Mouse (Mus musculus) myocyte (in vitro differentiated cells): ENCODE data around the gene Pcdh11x. TPM values are rescaled to one million over a fixed set of nuclear protein-coding genes. Genes with fewer than 3 reads are reported as not detected.
"Not testable (repeated sequence)": the region's sequence is repeated elsewhere in the genome, so short reads cannot be mapped to it uniquely, and the experiment has no call there.

Experiments
- H3K27me3 ChIP-seq: one replicate; pipeline ENCODE4 v1.6.1; 2011; ENCODE audit not compliant: control insufficient read depth, insufficient read depth, insufficient read length
- H3K36me3 ChIP-seq: one replicate; pipeline ENCODE4 v1.6.1; 2011; ENCODE audit not compliant: control insufficient read depth, insufficient read depth
- H3K4me2 ChIP-seq: one replicate; pipeline ENCODE4 v1.6.1; 2011; ENCODE audit warnings: low read depth, control low read depth
- H3K4me3 ChIP-seq: one replicate; pipeline ENCODE4 v1.5.1; 2011; ENCODE audit warnings: mild to moderate bottlenecking, control low read depth, moderate library complexity
- H3K79me2 ChIP-seq: one replicate; pipeline ENCODE4 v1.6.1; 2011; ENCODE audit not compliant: control insufficient read depth, insufficient read depth
- H3ac ChIP-seq: one replicate; pipeline ENCODE4 v1.6.1; 2011; ENCODE audit not compliant: control insufficient read depth, insufficient read length
- CEBPB ChIP-seq: IDR thresholded peaks from 2 replicates; pipeline ENCODE4 v1.6.1; 2011; ENCODE audit warnings: mild to moderate bottlenecking, moderate library complexity; ENCODE audit not compliant: poor library complexity, insufficient read depth, severe bottlenecking
- E2F4 ChIP-seq: IDR thresholded peaks from one replicate; pipeline ENCODE4 v1.6.1; 2011; ENCODE audit warnings: mild to moderate bottlenecking, control low read depth, moderate library complexity; ENCODE audit not compliant: insufficient read depth
- MAX ChIP-seq: IDR thresholded peaks from one replicate; pipeline ENCODE4 v1.6.1; 2011; ENCODE audit warnings: low read depth, mild to moderate bottlenecking, control low read depth
- MYOD1 ChIP-seq, 3 experiments: IDR thresholded peaks; one replicate each; pipeline ENCODE4 v1.6.1; 2011; ENCODE audit warnings: control low read depth in 2 of 3, low read depth in 2 of 3, mild to moderate bottlenecking in 2 of 3, moderate library complexity in 1 of 3; ENCODE audit not compliant: insufficient read length in 2 of 3, control insufficient read depth in 1 of 3
- MYOG ChIP-seq, 3 experiments: IDR thresholded peaks; one replicate each; pipeline ENCODE4 v1.6.1; 2011; ENCODE audit warnings: control low read depth in 2 of 3, low read depth in 2 of 3, mild to moderate bottlenecking in 2 of 3; ENCODE audit not compliant: insufficient read length in 2 of 3, control insufficient read depth in 1 of 3, insufficient read depth in 1 of 3
- POLR2A ChIP-seq: IDR thresholded peaks from one replicate; pipeline ENCODE4 v1.6.1; 2011; ENCODE audit warnings: low read depth, mild to moderate bottlenecking, control low read depth, moderate library complexity; ENCODE audit not compliant: insufficient read length
- POLR2AphosphoS2 ChIP-seq: IDR thresholded peaks from one replicate; pipeline ENCODE4 v1.6.1; 2011; ENCODE audit warnings: low read depth, control low read depth; ENCODE audit not compliant: insufficient read length
- REST ChIP-seq: IDR thresholded peaks from one replicate; pipeline ENCODE4 v1.6.1; 2011; ENCODE audit warnings: mild to moderate bottlenecking, control low read depth, moderate library complexity; ENCODE audit not compliant: insufficient read depth, insufficient read length
- SRF ChIP-seq: IDR thresholded peaks from one replicate; pipeline ENCODE4 v1.6.1; 2011; ENCODE audit warnings: low read depth; ENCODE audit not compliant: control insufficient read depth, insufficient read length
- TCF12 ChIP-seq: IDR thresholded peaks from one replicate; pipeline ENCODE4 v1.6.1; 2011; ENCODE audit warnings: mild to moderate bottlenecking, control low read depth; ENCODE audit not compliant: poor library complexity, insufficient read depth, severe bottlenecking
- TCF3 ChIP-seq: IDR thresholded peaks from one replicate; pipeline ENCODE4 v1.6.1; 2011; ENCODE audit warnings: low read depth, control low read depth; ENCODE audit not compliant: insufficient read length
- USF1 ChIP-seq: IDR thresholded peaks from one replicate; pipeline ENCODE4 v1.6.1; 2011; ENCODE audit warnings: low read depth, mild to moderate bottlenecking, control low read depth, moderate library complexity
- polyA plus RNA-seq: library from polyadenylated mRNA; unstranded; fragments of >200 nt; fragmentation: generic; extraction: Trizol; gene quantifications from one replicate; pipeline ENCODE4 v1.2.1, GENCODE M21; 2012; ENCODE audit warnings: missing spikeins

The Pcdh11x gene
- polyA plus RNA-seq, 1 experiment: not detected

GRCm38 (mm10) chrX:120486428-120486827 lies 196.4 kb downstream of the Pcdh11x start:
- H3K27me3 ChIP-seq: no peaks in the 10 kb centered on the region
- H3K4me3 ChIP-seq: no peak overlapping the region
- no peak overlapping the region for H3ac ChIP-seq
- H3K4me2 ChIP-seq: no peak overlapping the region
- H3K79me2 ChIP-seq: no peaks in the 10 kb centered on the region
- TF ChIP-seq MYOD1 (IDR thresholded peaks at IDR 0.05; ENCODE audit: control insufficient read depth in 1 of 3, insufficient read length in 2 of 3, low read depth in 2 of 3) (no peak), REST (no peak), TCF3 (no peak), MYOG (IDR thresholded peaks at IDR 0.05; ENCODE audit: control insufficient read depth in 1 of 3, insufficient read depth in 1 of 3, insufficient read length in 2 of 3, low read depth in 2 of 3) (no peak), POLR2AphosphoS2 (no peak), POLR2A (no peak), SRF (no peak), CEBPB (no peak), TCF12 (no peak), E2F4 (no peak), USF1 (no peak)
- no peaks in the 10 kb centered on the region for H3K36me3 ChIP-seq

DNA sequence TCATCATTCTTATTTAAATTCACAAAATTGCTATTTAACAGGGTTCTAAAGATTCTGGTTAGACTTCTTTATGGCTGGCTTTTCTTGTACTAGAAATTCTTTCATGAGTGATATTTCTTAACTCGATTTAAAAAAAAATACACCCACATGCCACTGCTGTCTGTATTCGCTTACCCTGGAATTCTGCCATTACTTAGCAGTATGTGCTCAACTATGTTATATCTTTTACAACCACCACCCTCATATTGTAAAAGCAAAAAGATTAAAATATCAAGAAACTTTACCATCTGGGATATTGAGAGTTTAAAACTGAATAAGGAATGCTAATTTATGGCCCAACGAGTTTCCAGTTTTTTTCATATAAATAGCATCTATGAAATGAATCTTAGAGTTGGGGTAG lies 234.9 kb downstream of the Pcdh11x start:
- no peak overlapping the region for H3K4me2 ChIP-seq
- TF ChIP-seq USF1: no peak
- TF ChIP-seq CEBPB: no peak
- TF ChIP-seq SRF: no peak
- no peak for TF ChIP-seq TCF12
- TF ChIP-seq TCF3: no peak
- TF ChIP-seq E2F4: no peak
- TF ChIP-seq POLR2A: no peak
- TF ChIP-seq POLR2AphosphoS2: no peak
- TF ChIP-seq MAX: no peak
- TF ChIP-seq MYOG (IDR thresholded peaks at IDR 0.05; ENCODE audit: control insufficient read depth in 1 of 3, insufficient read depth in 1 of 3, insufficient read length in 2 of 3, low read depth in 2 of 3): no peak
- no peak for TF ChIP-seq REST
- TF ChIP-seq MYOD1 (IDR thresholded peaks at IDR 0.05; ENCODE audit: control insufficient read depth in 1 of 3, insufficient read length in 2 of 3, low read depth in 2 of 3): no peak
- H3K79me2 ChIP-seq: no peaks in the 10 kb centered on the region
- H3K27me3 ChIP-seq: no peaks in the 10 kb centered on the region
- no peak overlapping the region for H3ac ChIP-seq
- H3K4me3 ChIP-seq: no peak overlapping the region
- H3K36me3 ChIP-seq: no peaks in the 10 kb centered on the region

GRCm38 (mm10) chrX:120599309-120599708 lies 309.2 kb downstream of the Pcdh11x start:
- Histone ChIP-seq H3K4me3 (no peak overlapping the region), H3K36me3 (no peaks in the 10 kb centered on the region), H3K4me2 (no peak overlapping the region), H3ac (no peak overlapping the region), H3K79me2 (no peaks in the 10 kb centered on the region), H3K27me3 (no peaks in the 10 kb centered on the region)
- TF ChIP-seq REST (no peak), POLR2A (no peak), CEBPB (no peak), TCF12 (no peak), POLR2AphosphoS2 (no peak), TCF3 (no peak), MAX (no peak), USF1 (no peak), SRF (no peak), E2F4 (no peak), MYOG (IDR thresholded peaks at IDR 0.05; ENCODE audit: control insufficient read depth in 1 of 3, insufficient read depth in 1 of 3, insufficient read length in 2 of 3, low read depth in 2 of 3) (no peak), MYOD1 (IDR thresholded peaks at IDR 0.05; ENCODE audit: control insufficient read depth in 1 of 3, insufficient read length in 2 of 3, low read depth in 2 of 3) (no peak)

DNA sequence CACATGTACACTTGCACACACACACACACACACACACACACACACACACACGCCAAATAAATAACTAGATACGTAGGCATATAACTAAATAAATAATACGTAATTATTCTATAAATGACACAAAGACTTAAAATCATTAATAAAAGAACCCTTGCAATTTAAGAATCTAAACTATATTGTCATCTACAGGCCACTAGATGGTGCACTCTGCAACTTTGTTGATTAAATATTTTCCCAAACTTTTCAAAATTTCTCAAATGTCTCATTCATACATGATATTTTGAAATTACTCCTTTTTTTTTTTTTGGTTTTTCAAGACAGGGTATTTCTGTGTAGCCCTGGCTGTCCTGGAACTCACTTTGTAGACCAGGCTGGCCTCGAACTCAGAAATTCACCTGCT lies 328.4 kb downstream of the Pcdh11x start:
- H3K79me2 ChIP-seq: no peaks in the 10 kb centered on the region
- no peak overlapping the region for H3K4me3 ChIP-seq
- H3K4me2 ChIP-seq: no peak overlapping the region
- no peaks in the 10 kb centered on the region for H3K27me3 ChIP-seq
- no peak overlapping the region for H3ac ChIP-seq
- TF ChIP-seq SRF (no peak), REST (no peak), MAX (no peak), CEBPB (no peak), MYOD1 (IDR thresholded peaks at IDR 0.05; ENCODE audit: control insufficient read depth in 1 of 3, insufficient read length in 2 of 3, low read depth in 2 of 3) (no peak)
- H3K36me3 ChIP-seq: no peaks in the 10 kb centered on the region

GRCm38 (mm10) chrX:120670236-120670635 lies 380.2 kb downstream of the Pcdh11x start:
- not testable (repeated sequence) for H3K36me3 ChIP-seq, H3K4me2 ChIP-seq

More at GRCm38 (mm10) chrX:120670236-120670635, 380.2 kb downstream of the Pcdh11x start:
- H3ac ChIP-seq, H3K79me2 ChIP-seq, H3K4me3 ChIP-seq, H3K27me3 ChIP-seq: not testable (repeated sequence)
